ENCODE assay signal across 9 mouse cellular contexts in the genomic region with DNA sequence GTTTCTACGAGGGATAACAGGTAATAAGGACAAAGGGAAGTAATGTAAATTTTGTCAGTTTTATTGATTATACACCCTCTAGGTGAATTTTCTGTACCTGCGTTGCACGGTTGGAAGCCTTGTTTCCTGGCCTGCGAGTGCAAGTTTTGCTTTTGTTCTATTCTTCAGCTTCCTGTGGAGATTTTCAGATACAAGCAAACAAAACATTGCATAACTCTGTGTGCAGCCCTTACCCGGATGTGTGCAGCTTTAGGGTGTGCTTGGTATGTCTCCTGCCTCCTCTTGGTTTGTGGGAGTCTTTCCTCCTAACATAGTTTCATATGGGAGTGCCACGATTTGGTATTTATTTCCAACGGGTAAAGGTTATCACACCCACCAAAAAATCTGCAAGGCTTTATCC. TPM values are rescaled to one million over a fixed set of nuclear protein-coding genes. Genes with fewer than 3 reads are reported as not detected.
DNase-seq lines count a peak whose midpoint lies in the region; ATAC-seq and TF ChIP-seq lines count a peak whose summit lies in the region.
"Had no signal": no experiment of that assay in that cellular context is flagged by ENCODE, and none has a peak within 500 bp of the region (broad histone marks: within the 10 kb centered on the region; RNA-seq: fewer than 3 reads in every experiment).

No protein-coding gene starts in this region.

- no peaks in the 10 kb centered on the region for H3K9me3 ChIP-seq in embryonic facial prominence, embryonic 10.5 days
- no peaks in the 10 kb centered on the region for H3K9me3 ChIP-seq in hindbrain, embryonic 16.5 days (ENCODE audit: control insufficient read depth, low read length)
- H3K9me3 ChIP-seq in liver, postnatal 0 days (ENCODE audit: low read length): no peaks in the 10 kb centered on the region
- no peaks in the 10 kb centered on the region for H3K9me3 ChIP-seq in neural tube, embryonic 12.5 days

- TF ChIP-seq CTCF in liver, postnatal 0 days (IDR thresholded peaks at IDR 0.05; ENCODE audit: low read depth): no peak

- H3K4me1 ChIP-seq in embryonic facial prominence, embryonic 10.5 days: peaks cover 5% of the 10 kb centered on the region
- H3K4me1 ChIP-seq in hindbrain, embryonic 16.5 days (ENCODE audit: control insufficient read depth, insufficient read depth, low read depth, low read length): peaks cover 6% of the 10 kb centered on the region
- H3K4me1 ChIP-seq in liver, postnatal 0 days (ENCODE audit: insufficient read depth): peaks cover 5% of the 10 kb centered on the region; the same call in 1 of the 2 replicates
- H3K4me1 ChIP-seq in neural tube, embryonic 12.5 days: no peaks in the 10 kb centered on the region

- H3K4me3 ChIP-seq in embryonic facial prominence, embryonic 10.5 days: peak overlapping the region; percentile 76
- H3K4me3 ChIP-seq in hindbrain, embryonic 16.5 days (ENCODE audit: low read length): peak overlapping the region; percentile 68
- peak overlapping the region; percentile 59 for H3K4me3 ChIP-seq in liver, postnatal 0 days (ENCODE audit: low read depth, low read length)
- 0 out of 2 replicates have a peak overlapping the region, but pooled peaks have one; percentile 58 for H3K4me3 ChIP-seq in neural tube, embryonic 12.5 days

- H3K4me2 ChIP-seq in hindbrain, embryonic 16.5 days (ENCODE audit: low read length): peak overlapping the region; percentile 70
- peak overlapping the region; percentile 74 for H3K4me2 ChIP-seq in liver, postnatal 0 days (ENCODE audit: low read depth, low read length)
- peak overlapping the region; percentile 58 for H3K4me2 ChIP-seq in neural tube, embryonic 12.5 days (replicated peaks)

- H3K27me3 ChIP-seq in embryonic facial prominence, embryonic 10.5 days (replicated peaks; ENCODE audit: low read depth, poor library complexity, severe bottlenecking): no peaks in the 10 kb centered on the region
- no peaks in the 10 kb centered on the region for H3K27me3 ChIP-seq in hindbrain, embryonic 16.5 days (replicated peaks; ENCODE audit: control insufficient read depth, insufficient read depth, low read length)
- H3K27me3 ChIP-seq in liver, postnatal 0 days (ENCODE audit: insufficient read depth, low read length): no peaks in the 10 kb centered on the region
- no peaks in the 10 kb centered on the region for H3K27me3 ChIP-seq in neural tube, embryonic 12.5 days (replicated peaks)

- ATAC-seq in cerebellum, adult (ENCODE audit: insufficient number of reproducible peaks, low FRiP score, low TSS enrichment): no peak
- ATAC-seq in hindbrain, embryonic 16.5 days: peak; percentile 3; the same call in 1 of the 2 replicates
- 0 out of 2 replicates have a peak, but pooled peaks have one; percentile 9 for ATAC-seq in liver, postnatal 0 days
- no peak for ATAC-seq in neural tube, embryonic 12.5 days (ENCODE audit: low FRiP score, low read depth)

- H3K36me3 ChIP-seq in embryonic facial prominence, embryonic 10.5 days (replicated peaks): no peaks in the 10 kb centered on the region
- no peaks in the 10 kb centered on the region for H3K36me3 ChIP-seq in hindbrain, embryonic 16.5 days (ENCODE audit: control insufficient read depth, insufficient read depth, low read length)
- H3K36me3 ChIP-seq in liver, postnatal 0 days (replicated peaks; ENCODE audit: insufficient read depth, low read length): no peaks in the 10 kb centered on the region
- no peaks in the 10 kb centered on the region for H3K36me3 ChIP-seq in neural tube, embryonic 12.5 days

- peak; percentile 48 for DNase-seq in cerebellum, adult 9-10 months
- peak; percentile 53 for DNase-seq in 3T3-L1 (ENCODE audit: low read depth, low spot score)
- no peak for DNase-seq in embryonic facial prominence, embryonic 10.5 days (ENCODE audit: low spot score)
- DNase-seq in liver, postnatal 0 days: peak; percentile 32
- DNase-seq in gastrocnemius, adult 18-20 months (ENCODE audit: low spot score): no peak

- TF ChIP-seq EP300 in liver, postnatal 0 days (IDR thresholded peaks at IDR 0.05; ENCODE audit: low read depth): no peak

- peak overlapping the region; percentile 83 for H3K9ac ChIP-seq in hindbrain, embryonic 16.5 days (ENCODE audit: low read depth, low read length)
- peak overlapping the region; percentile 84 for H3K9ac ChIP-seq in liver, postnatal 0 days (replicated peaks)
- H3K9ac ChIP-seq in neural tube, embryonic 12.5 days: peak overlapping the region; percentile 83; the same call in 1 of the 2 replicates

- WGBS in embryonic facial prominence, embryonic 10.5 days: 54% methylated on average over 7 of the region's 7 CpGs
- 28% methylated on average over 7 of the region's 7 CpGs for WGBS in hindbrain, embryonic 16.5 days
- 10% methylated on average over 7 of the region's 7 CpGs for WGBS in liver, postnatal 0 days (ENCODE audit: insufficient replicate concordance)
- 41% methylated on average over 7 of the region's 7 CpGs for WGBS in neural tube, embryonic 12.5 days

- peak overlapping the region; percentile 96 for H3K27ac ChIP-seq in embryonic facial prominence, embryonic 10.5 days (replicated peaks)
- H3K27ac ChIP-seq in hindbrain, embryonic 16.5 days (ENCODE audit: low read depth, low read length): peak overlapping the region; percentile 97
- H3K27ac ChIP-seq in liver, postnatal 0 days (ENCODE audit: low read depth): peak overlapping the region; percentile 98
- H3K27ac ChIP-seq in neural tube, embryonic 12.5 days: no peak overlapping the region

RNA-seq across cellular contexts. Expression of a gene that starts 5.7 kb away (rescaled TPM):
- polyA plus RNA-seq in embryonic facial prominence, embryonic 10.5 days (2016; fragmentation: Nextera tagmentation; extraction: Ambion mirVana): 102 and 107 TPM in 2 replicates
- 28.5 and 30.6 TPM in 2 replicates for polyA plus RNA-seq in hindbrain, embryonic 16.5 days (2015; fragmentation: Nextera tagmentation; extraction: Ambion mirVana)
- polyA plus RNA-seq in liver, postnatal 0 days (2015; fragmentation: Nextera tagmentation; extraction: Ambion mirVana): 19.9 and 25.5 TPM in 2 replicates
- polyA plus RNA-seq in neural tube, embryonic 12.5 days (2016; fragmentation: Nextera tagmentation; extraction: Ambion mirVana): 40.2 and 40.3 TPM in 2 replicates
- total RNA-seq in gastrocnemius, adult 18-20 months (2021): 10 to 100 TPM; 22.0 to 23.9 TPM

RNA-seq across cellular contexts. Expression of a gene that starts 53.6 kb away (rescaled TPM):
- not detected in 2 replicates for polyA plus RNA-seq in embryonic facial prominence, embryonic 10.5 days (2016; fragmentation: Nextera tagmentation; extraction: Ambion mirVana)
- not detected in 2 replicates for polyA plus RNA-seq in hindbrain, embryonic 16.5 days (2015; fragmentation: Nextera tagmentation; extraction: Ambion mirVana)
- polyA plus RNA-seq in liver, postnatal 0 days (2015; fragmentation: Nextera tagmentation; extraction: Ambion mirVana): 0.39 TPM in 1 of 2 replicates, not detected in the other
- not detected in 2 replicates for polyA plus RNA-seq in neural tube, embryonic 12.5 days (2016; fragmentation: Nextera tagmentation; extraction: Ambion mirVana)
- not detected for total RNA-seq in gastrocnemius, adult 18-20 months (2021)
- total RNA-seq: layer of hippocampus, adult 18-20 months had no signal

Comparison
In these comparisons a context has a peak if more than half of its experiments do, and no peak if none do; other contexts are left out.
1. DNase-seq: peak in cerebellum, adult 9-10 months (single experiment), 3T3-L1 (single experiment) and liver, postnatal 0 days (single experiment); none in embryonic facial prominence, embryonic 10.5 days (single experiment) and gastrocnemius, adult 18-20 months (single experiment).
2. ATAC-seq: peak in hindbrain, embryonic 16.5 days (single experiment) and liver, postnatal 0 days (single experiment); none in cerebellum, adult (single experiment) and neural tube, embryonic 12.5 days (single experiment).
3. Peak in every context shown above with its lines, with median percentiles within 50 percentile points of each other: H3K4me3 ChIP-seq, H3K4me2 ChIP-seq and H3K9ac ChIP-seq.